Mouse (Mus musculus) brain, embryonic 14.5 days (tissue): ENCODE measurements at regions not wholly inside any gene's neighbourhood (a gene's known extent, or its start where the extent isn't known, plus 50 kb on each side); places are given as distances from the start of the nearest gene placed in this dataset.

Experiments
- DNase-seq: peaks from one replicate; pipeline ENCODE4 v3.0.0-alpha.2; 2011; ENCODE audit warnings: low read depth
- CTCF ChIP-seq: fragments of 200-500 bp; IDR thresholded peaks from 2 replicates; pipeline ENCODE4 v1.5.1; 2012; ENCODE audit warnings: inconsistent platforms, mild to moderate bottlenecking, moderate library complexity, borderline replicate concordance; ENCODE audit not compliant: insufficient read depth, insufficient read length; ENCODE audit errors: extremely low read depth
- POLR2A ChIP-seq: fragments of 200-500 bp; IDR thresholded peaks from 2 replicates; pipeline ENCODE4 v1.6.1; 2012; ENCODE audit warnings: mild to moderate bottlenecking, inconsistent platforms, borderline replicate concordance; ENCODE audit not compliant: poor library complexity, insufficient read depth, insufficient read length, severe bottlenecking; ENCODE audit errors: extremely low read depth

- TF ChIP-seq POLR2A (no peak), CTCF (no peak)
- DNase-seq: no peak
Observed at GRCm38 (mm10) chr7:65802806-65803205, 58.7 kb upstream of the Pcsk6 start.

- no peak for TF ChIP-seq CTCF
- no peak for TF ChIP-seq POLR2A
- DNase-seq: peak; percentile 6
Observed at GRCm38 (mm10) chr7:65803422-65804303, 57.9 kb upstream of the Pcsk6 start.
